Mouse (Mus musculus) neutrophil, adult 5-6 weeks (primary cell): ENCODE data around the gene Trpm4. TPM values are rescaled to one million over a fixed set of nuclear protein-coding genes. Genes with fewer than 3 reads are reported as not detected.
A peak's percentile ranks its signal among the peaks of the same experiment; 100 is the strongest.

ENCODE experiments used
- ATAC-seq: fragments of 151-379, 151-347 bp; 2 replicates; pipeline ENCODE4 v1.8.0; 2017; ENCODE audit warnings: mild to moderate bottlenecking, moderate TSS enrichment; ENCODE audit not compliant: insufficient number of reproducible peaks, poor library complexity, low FRiP score, severe bottlenecking; ENCODE audit errors: extremely low read depth
- total RNA-seq: library from RNA; stranded (forward); fragments of 200-1000 nt; gene quantifications from 2 replicates; pipeline ENCODE4 v1.2.3, GENCODE M21; 2017

Trpm4 gene
- total RNA-seq, 1 experiment from 2014 or later = 2.6 TPM

- no peak for ATAC-seq
These were observed 11.3 kb downstream of the Trpm4 start for GRCm38 (mm10) chr7:45322245-45322644.

- no peak for ATAC-seq
These were observed 17.0 kb downstream of the Trpm4 start for GRCm38 (mm10) chr7:45316536-45316935.

- ATAC-seq = no peak
These were observed 18.3 kb downstream of the Trpm4 start for GRCm38 (mm10) chr7:45315182-45315701.

GRCm38 (mm10) chr7:45313495-45313894 lies 20.1 kb downstream of the Trpm4 start:
- no peak for ATAC-seq

GRCm38 (mm10) chr7:45312686-45313453 lies 20.7 kb downstream of the Trpm4 start:
- ATAC-seq = no peak

DNA sequence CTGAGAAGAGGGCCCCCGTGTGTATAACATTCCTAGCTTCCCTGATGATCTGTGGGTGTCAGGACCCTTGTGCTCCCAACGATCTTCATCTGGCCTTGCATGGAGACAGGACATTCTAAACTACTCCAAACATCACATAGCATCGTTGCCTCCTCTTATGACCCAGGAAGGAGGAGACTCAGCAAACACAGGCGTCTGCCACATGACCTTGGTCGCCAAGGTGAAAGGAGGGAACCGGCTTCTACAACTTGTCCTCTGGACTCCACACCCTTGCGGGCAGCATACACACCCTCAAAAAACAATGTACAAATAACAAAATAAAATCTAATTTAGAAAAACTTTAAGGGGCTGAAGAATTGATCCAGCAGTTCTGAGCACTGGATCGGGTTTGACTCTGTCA lies 21.6 kb downstream of the Trpm4 start:
- ATAC-seq = no peak

GRCm38 (mm10) chr7:45309455-45309854 lies 24.1 kb downstream of the Trpm4 start:
- peak; percentile 36; the same call in 1 of the 2 replicates for ATAC-seq

DNA sequence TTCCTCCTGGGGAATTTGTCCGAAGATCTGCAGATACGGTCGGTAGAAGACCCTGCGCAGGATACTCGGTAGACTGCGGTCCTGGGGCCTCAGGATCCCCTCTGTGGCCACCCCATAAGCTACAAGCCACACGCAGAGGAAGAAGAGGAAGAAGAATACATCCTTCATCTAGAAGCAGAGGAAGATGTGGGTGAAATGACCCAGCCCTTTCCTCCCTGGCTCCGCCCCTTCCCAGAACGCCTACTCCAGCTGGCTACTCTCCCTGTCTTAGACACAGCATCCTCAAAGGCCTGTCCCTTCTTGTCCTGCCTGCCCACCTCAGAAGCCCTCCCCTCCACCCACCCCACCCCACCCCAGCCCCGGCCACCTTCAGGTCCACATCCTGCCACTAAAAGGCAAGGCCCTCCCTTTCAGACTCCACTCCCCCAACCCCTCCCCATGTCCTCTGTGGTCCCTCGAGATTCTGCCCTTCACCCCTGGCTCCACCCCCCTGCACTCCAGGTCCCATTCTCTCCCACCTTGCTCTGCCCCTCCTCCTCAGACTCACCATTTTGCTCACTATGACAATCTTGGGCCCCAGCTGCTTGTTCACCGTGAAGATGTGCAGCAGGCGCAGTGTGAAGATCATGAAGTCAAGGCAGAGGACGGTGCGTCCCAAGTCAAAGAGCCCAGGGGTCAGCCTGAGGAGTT lies 24.9 kb downstream of the Trpm4 start:
- no peak for ATAC-seq

DNA sequence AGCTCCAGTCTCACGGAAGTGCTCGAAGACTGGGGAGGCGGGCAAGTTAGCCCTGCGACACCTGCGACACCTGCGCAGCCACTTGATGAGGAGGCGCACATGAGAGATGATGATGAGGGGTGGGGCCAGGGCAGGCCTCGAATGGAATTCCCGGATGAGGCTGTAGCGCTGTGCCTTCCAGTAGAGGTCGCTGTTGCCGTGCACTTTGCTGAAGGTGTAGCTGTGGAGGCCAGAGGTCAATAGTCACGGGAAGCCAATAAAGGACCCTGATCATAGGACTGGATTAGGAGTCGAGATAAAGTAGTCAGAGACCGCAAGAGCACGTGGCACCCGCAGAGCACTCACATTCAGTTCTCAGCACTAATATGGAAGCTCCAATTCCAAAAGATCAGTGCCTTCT lies 28.3 kb downstream of the Trpm4 start:
- peak; percentile 24; the same call in 1 of the 2 replicates for ATAC-seq

- no peak for ATAC-seq
These were observed 28.7 kb downstream of the Trpm4 start for GRCm38 (mm10) chr7:45304869-45305268.

- no peak for ATAC-seq
These were observed 31.0 kb downstream of the Trpm4 start for GRCm38 (mm10) chr7:45302626-45303025.

GRCm38 (mm10) chr7:45300270-45300669 lies 33.3 kb downstream of the Trpm4 start:
- ATAC-seq = no peak

GRCm38 (mm10) chr7:45299752-45300151 lies 33.8 kb downstream of the Trpm4 start:
- ATAC-seq = peak; percentile 90

DNA sequence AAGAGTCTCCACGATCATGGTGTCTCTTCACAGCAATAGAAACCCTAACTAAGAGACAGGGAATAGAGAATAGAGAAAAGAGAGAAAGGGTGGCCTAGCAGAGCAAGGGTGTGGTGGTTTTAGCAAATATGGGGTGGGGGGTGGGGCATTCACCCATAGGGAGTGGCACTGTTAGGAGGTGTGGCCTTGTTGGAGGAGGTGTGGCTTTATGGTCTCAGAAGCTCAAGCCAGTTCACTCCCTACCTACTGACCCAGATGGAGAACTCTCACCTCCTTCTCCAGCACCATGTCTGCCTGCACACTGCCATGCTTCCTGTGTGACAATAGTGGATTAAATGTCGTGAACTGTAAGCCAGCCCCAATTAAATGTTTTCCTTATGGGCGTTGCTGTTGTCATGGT lies 36.0 kb downstream of the Trpm4 start:
- no peak for ATAC-seq

- ATAC-seq = no peak
These were observed 37.0 kb downstream of the Trpm4 start for GRCm38 (mm10) chr7:45296626-45297025.

- no peak for ATAC-seq
These were observed 47.1 kb downstream of the Trpm4 start for GRCm38 (mm10) chr7:45286486-45286885.

GRCm38 (mm10) chr7:45277136-45277760 lies 56.3 kb downstream of the Trpm4 start, which contains the start of gene Slc6a21:
Gene Slc6a21 (plus strand): TSS chr7:45277513.
- peak; percentile 58 for ATAC-seq

DNA sequence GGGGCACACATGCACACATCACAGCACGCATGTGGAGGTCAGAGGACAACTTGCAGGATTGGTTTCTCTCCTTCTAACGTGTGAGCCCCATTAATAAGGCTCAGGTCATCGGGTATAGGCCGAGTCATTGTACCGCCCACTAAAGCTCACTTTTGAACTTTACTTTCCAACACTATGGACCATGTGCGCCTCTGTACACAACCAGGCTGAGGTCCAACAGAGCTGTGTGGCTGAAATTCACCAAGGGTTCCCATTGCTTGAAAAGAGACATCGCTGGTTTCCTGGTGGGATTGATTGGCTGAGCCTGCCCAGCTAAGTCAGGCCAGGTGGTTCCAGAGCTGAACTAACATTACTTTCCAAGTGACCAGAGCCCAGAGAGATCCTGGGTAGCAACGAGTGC lies 59.9 kb downstream of the Trpm4 start:
- ATAC-seq = no peak

- no peak for ATAC-seq
These were observed 60.7 kb downstream of the Trpm4 start for GRCm38 (mm10) chr7:45272786-45273412.
